Mouse (Mus musculus) heart, embryonic 11.5 days (tissue): ENCODE measurements around the gene Mcrs1. TPM values are rescaled to one million over a fixed set of nuclear protein-coding genes. Genes with fewer than 3 reads are reported as not detected.

Experiments used
- ATAC-seq: fragments of 200-750 bp; cut with Nextera tagmentation; replicated peaks from 2 replicates; pipeline ENCODE4 v1.8.0; 2017; ENCODE audit warnings: moderate library complexity; ENCODE audit not compliant: insufficient number of reproducible peaks, low FRiP score, low TSS enrichment
- H3K27ac ChIP-seq: fragments of 300-500 bp; sonication (generic); 2 replicates; pipeline ENCODE4 v1.5.1; 2014; ENCODE audit warnings: mild to moderate bottlenecking, low read depth, low read length
- H3K27me3 ChIP-seq: fragments of 300-500 bp; sonication (generic); 2 replicates; pipeline ENCODE4 v1.6.1; 2014; ENCODE audit warnings: mild to moderate bottlenecking, low read length, mixed read lengths; ENCODE audit not compliant: control insufficient read depth, insufficient read depth
- H3K36me3 ChIP-seq: fragments of 300-500 bp; sonication (generic); 2 replicates; pipeline ENCODE4 v1.6.1; 2014; ENCODE audit warnings: mild to moderate bottlenecking, low read length, moderate library complexity, mixed read lengths; ENCODE audit not compliant: control insufficient read depth, insufficient read depth
- H3K4me1 ChIP-seq: fragments of 300-500 bp; sonication (generic); 2 replicates; pipeline ENCODE4 v1.6.1; 2014; ENCODE audit warnings: low read length; ENCODE audit not compliant: control insufficient read depth, insufficient read depth
- H3K4me2 ChIP-seq: fragments of 300-500 bp; sonication (generic); 2 replicates; pipeline ENCODE4 v1.6.1; 2014; ENCODE audit warnings: mild to moderate bottlenecking, moderate library complexity
- H3K4me3 ChIP-seq: fragments of 300-500 bp; sonication (generic); 2 replicates; pipeline ENCODE4 v1.5.1; 2014; ENCODE audit warnings: low read depth, low read length
- H3K9ac ChIP-seq: fragments of 300-500 bp; sonication (generic); 2 replicates; pipeline ENCODE4 v1.6.1; 2014; ENCODE audit warnings: mild to moderate bottlenecking, low read depth, low read length, moderate library complexity
- H3K9me3 ChIP-seq: fragments of 300-500 bp; sonication (generic); replicated peaks from 2 replicates; pipeline ENCODE4 v1.6.1; 2016; ENCODE audit warnings: low read length; ENCODE audit not compliant: control insufficient read depth
- WGBS: fragments of 180-500 bp; shearing (Covaris S2); extraction: QIAGEN DNeasy Blood & Tissue Kit; methylation state at CpG from one replicate; pipeline ENCODE4 v1.1.7; 2014; ENCODE audit not compliant: insufficient replicate concordance; 5-methylcytosine and 5-hydroxymethylcytosine counted together
- polyA plus RNA-seq: library from polyadenylated mRNA; unstranded; fragments of >200 nt; fragmentation: Nextera tagmentation; extraction: Ambion mirVana; gene quantifications from 2 replicates; pipeline ENCODE4 v1.2.1, GENCODE M21; 2014

The Mcrs1 gene
- polyA plus RNA-seq, 1 experiment from 2014 or later: 154 TPM

- H3K36me3 ChIP-seq: peaks cover 11% of the 10 kb centered on the region
- H3K4me2 ChIP-seq: no peak overlapping the region
- peaks cover 7% of the 10 kb centered on the region for H3K27me3 ChIP-seq
- H3K9me3 ChIP-seq: no peaks in the 10 kb centered on the region
- 60% methylated on average over 2 of the region's 2 CpGs for WGBS
- H3K9ac ChIP-seq: no peak overlapping the region
- H3K4me1 ChIP-seq: no peaks in the 10 kb centered on the region
- H3K4me3 ChIP-seq: no peak overlapping the region
- no peak for ATAC-seq
- H3K27ac ChIP-seq: no peak overlapping the region
Measured at GRCm38 (mm10) chr15:99214941-99215340, 36.8 kb downstream of the Mcrs1 start.

DNA sequence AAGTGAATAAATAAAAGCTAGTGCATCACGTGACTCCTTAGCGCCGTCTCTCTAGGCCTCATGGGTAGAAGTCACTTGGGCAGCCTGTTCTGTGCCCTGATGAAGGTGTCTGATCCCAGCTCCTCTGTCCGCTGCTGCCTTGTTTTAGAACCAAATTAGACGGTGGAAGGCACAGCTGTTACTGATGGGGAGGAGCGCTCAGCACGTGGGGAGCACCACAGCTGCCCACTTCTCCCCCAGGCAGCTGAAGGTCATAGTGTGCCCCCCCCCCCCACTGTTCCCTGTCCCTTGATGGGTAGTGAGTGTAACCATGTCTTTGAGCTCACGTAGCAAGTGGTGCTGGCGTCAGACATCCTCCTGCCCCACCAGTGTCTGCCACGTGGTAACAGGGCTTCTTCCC, 38.6 kb downstream of the Mcrs1 start:
- H3K9me3 ChIP-seq: no peaks in the 10 kb centered on the region
- H3K36me3 ChIP-seq: peaks cover 17% of the 10 kb centered on the region
- H3K4me3 ChIP-seq: no peak overlapping the region
- no peaks in the 10 kb centered on the region for H3K4me1 ChIP-seq
- ATAC-seq: no peak
- no peak overlapping the region for H3K27ac ChIP-seq
- H3K27me3 ChIP-seq: no peaks in the 10 kb centered on the region
- no peak overlapping the region for H3K4me2 ChIP-seq
- 81% methylated on average over 10 of the region's 10 CpGs for WGBS
- no peak overlapping the region for H3K9ac ChIP-seq

DNA sequence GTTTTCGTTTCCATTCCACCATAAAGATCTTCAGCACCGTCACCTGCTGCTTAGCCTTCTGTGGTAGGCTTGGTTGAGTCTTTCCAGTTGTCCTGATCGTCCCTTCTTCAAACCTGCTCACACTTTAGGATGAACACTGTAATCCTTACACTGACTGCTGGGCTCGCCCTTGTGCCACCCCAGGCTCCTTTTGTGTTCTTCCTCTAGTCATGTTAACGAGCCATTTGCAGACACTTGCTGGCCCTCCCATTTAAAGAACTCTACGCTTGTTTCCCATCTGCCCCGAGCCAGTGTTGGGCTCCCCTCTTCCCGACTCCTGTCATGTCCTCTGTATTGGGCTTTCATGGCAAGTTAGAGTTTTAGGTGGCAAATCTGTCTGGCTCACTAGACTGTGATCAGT, 45.8 kb downstream of the Mcrs1 start:
- Histone ChIP-seq H3K9me3 (no peaks in the 10 kb centered on the region), H3K27ac (no peak overlapping the region), H3K27me3 (no peaks in the 10 kb centered on the region), H3K4me2 (no peak overlapping the region), H3K9ac (no peak overlapping the region), H3K4me3 (no peak overlapping the region), H3K36me3 (peaks cover 12% of the 10 kb centered on the region; the same call in 1 of the 2 replicates), H3K4me1 (no peaks in the 10 kb centered on the region)
- ATAC-seq: no peak
- 70% methylated on average over 8 of the region's 8 CpGs for WGBS

DNA sequence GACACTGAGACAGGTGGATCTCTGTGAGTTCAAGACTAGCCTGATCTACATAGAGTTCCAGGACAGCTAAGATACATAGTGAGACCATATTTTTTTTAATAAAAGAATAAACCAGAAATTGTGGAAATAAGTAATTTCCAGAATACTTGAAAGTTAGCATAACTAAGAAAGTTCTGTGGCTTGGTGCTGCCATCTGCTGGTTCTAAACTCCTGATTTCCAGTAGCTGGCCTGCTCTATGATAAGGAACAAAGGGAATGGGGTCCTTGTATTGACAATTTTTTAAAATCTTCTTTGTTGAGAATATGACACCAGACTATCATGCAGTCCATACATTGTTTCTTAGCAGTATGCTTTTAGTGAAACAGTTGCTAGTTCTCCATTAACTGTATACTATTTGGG, 53.0 kb downstream of the Mcrs1 start:
- no peak overlapping the region for H3K4me3 ChIP-seq
- no peaks in the 10 kb centered on the region for H3K9me3 ChIP-seq
- H3K9ac ChIP-seq: no peak overlapping the region
- no peak overlapping the region for H3K4me2 ChIP-seq
- H3K27me3 ChIP-seq: no peaks in the 10 kb centered on the region
- peaks cover 11% of the 10 kb centered on the region for H3K36me3 ChIP-seq
- ATAC-seq: no peak
- no peaks in the 10 kb centered on the region for H3K4me1 ChIP-seq
- no peak overlapping the region for H3K27ac ChIP-seq

- no peak overlapping the region for H3K4me2 ChIP-seq
- H3K9ac ChIP-seq: no peak overlapping the region
- no peaks in the 10 kb centered on the region for H3K9me3 ChIP-seq
- ATAC-seq: no peak
- no peak overlapping the region for H3K4me3 ChIP-seq
- 81% methylated on average over 6 of the region's 6 CpGs for WGBS
- no peaks in the 10 kb centered on the region for H3K4me1 ChIP-seq
- H3K36me3 ChIP-seq: peaks cover 25% of the 10 kb centered on the region
- no peaks in the 10 kb centered on the region for H3K27me3 ChIP-seq
- no peak overlapping the region for H3K27ac ChIP-seq
Measured at GRCm38 (mm10) chr15:99195043-99195442, 56.7 kb downstream of the Mcrs1 start.

DNA sequence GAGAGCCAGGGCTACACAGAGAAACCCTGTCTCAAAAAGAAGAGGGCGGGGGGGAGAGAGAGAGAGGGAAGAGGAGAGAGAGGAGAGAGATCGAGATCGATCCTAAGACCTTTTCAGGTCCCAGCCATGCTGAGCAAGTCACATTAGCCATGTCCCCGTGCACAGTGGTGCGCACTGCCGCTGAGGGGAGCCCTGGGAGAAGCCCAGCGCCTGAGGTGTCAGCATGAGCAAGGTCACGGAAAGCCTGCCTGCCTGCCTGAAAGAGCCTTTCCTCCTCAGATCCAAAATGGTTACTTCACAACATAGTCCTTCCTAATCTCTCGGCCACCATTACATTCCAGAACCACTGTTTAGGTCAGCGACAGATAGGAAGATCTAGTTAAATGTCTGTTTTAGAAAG, 57.4 kb downstream of the Mcrs1 start:
- WGBS: 81% methylated on average over 10 of the region's 10 CpGs
- no peak for ATAC-seq
- peaks cover 23% of the 10 kb centered on the region for H3K36me3 ChIP-seq

More for the DNA sequence above, 57.4 kb downstream of the Mcrs1 start:
- H3K4me3 ChIP-seq: no peak overlapping the region
- no peaks in the 10 kb centered on the region for H3K27me3 ChIP-seq
- H3K4me2 ChIP-seq: no peak overlapping the region
- H3K4me1 ChIP-seq: no peaks in the 10 kb centered on the region
- H3K9ac ChIP-seq: no peak overlapping the region
- H3K9me3 ChIP-seq: no peaks in the 10 kb centered on the region
- H3K27ac ChIP-seq: no peak overlapping the region

Other genes with a start within 250 kb of the Mcrs1 start
- gene Tuba1c, start 222.1 kb downstream of the Mcrs1 start, polyA plus RNA-seq: 167 and 169 TPM in 2 replicates
- 0.09 and 0.59 TPM in 2 replicates for gene Prph, start 196.8 kb downstream of the Mcrs1 start, polyA plus RNA-seq
- 21.1 and 22.0 TPM in 2 replicates for gene Troap, start 177.4 kb downstream of the Mcrs1 start, polyA plus RNA-seq
- gene C1ql4, start 164.1 kb downstream of the Mcrs1 start, polyA plus RNA-seq: 0.20 and 0.27 TPM in 2 replicates
- gene Dnajc22, start 158.8 kb downstream of the Mcrs1 start, polyA plus RNA-seq: 0.96 and 1.7 TPM in 2 replicates
- gene Spats2, start 126.0 kb downstream of the Mcrs1 start, polyA plus RNA-seq: 43.5 and 45.2 TPM in 2 replicates
- 0.14 TPM in 1 of 2 replicates, not detected in the other for gene Kcnh3, start 27.1 kb downstream of the Mcrs1 start, polyA plus RNA-seq
- 34.6 and 37.4 TPM in 2 replicates for gene Prpf40b, start 43.1 kb upstream of the Mcrs1 start, polyA plus RNA-seq
- 0.17 and 0.66 TPM in 2 replicates for gene Fam186b, start 43.9 kb upstream of the Mcrs1 start, polyA plus RNA-seq
- 11.0 and 11.4 TPM in 2 replicates for gene Fmnl3, start 118.5 kb upstream of the Mcrs1 start, polyA plus RNA-seq
- gene Tmbim6, start 140.9 kb upstream of the Mcrs1 start, polyA plus RNA-seq: 233 and 290 TPM in 2 replicates
- 9.0 and 9.1 TPM in 2 replicates for gene Nckap5l, start 205.8 kb upstream of the Mcrs1 start, polyA plus RNA-seq
- gene Bcdin3d, start 222.8 kb upstream of the Mcrs1 start, polyA plus RNA-seq: 11.9 TPM in 2 replicates